In genomic region chr17:29541419-29541818, GRCm38 (mm10) we compare ENCODE assay signal across 9 mouse cellular contexts. TPM values are rescaled to one million over a fixed set of nuclear protein-coding genes. Genes with fewer than 3 reads are reported as not detected.
DNase-seq lines count a peak whose midpoint lies in the region; ATAC-seq and TF ChIP-seq lines count a peak whose summit lies in the region.
"Had no signal": no experiment of that assay in that cellular context is flagged by ENCODE, and none has a peak within 500 bp of the region (broad histone marks: within the 10 kb centered on the region; RNA-seq: fewer than 3 reads in every experiment).

No protein-coding gene starts in this region.

- no peak overlapping the region for H3K9ac ChIP-seq in embryonic facial prominence, embryonic 14.5 days (ENCODE audit: low read depth, low read length)
- no peak overlapping the region for H3K9ac ChIP-seq in kidney, postnatal 0 days (ENCODE audit: low read depth, low read length)

- WGBS in embryonic facial prominence, embryonic 14.5 days = 67% methylated on average over 14 of the region's 14 CpGs
- 84% methylated on average over 14 of the region's 14 CpGs for WGBS in embryonic facial prominence, embryonic 10.5 days
- WGBS in kidney, postnatal 0 days = 45% methylated on average over 14 of the region's 14 CpGs

- H3K36me3 ChIP-seq in embryonic facial prominence, embryonic 14.5 days (ENCODE audit: control insufficient read depth, insufficient read depth, low read length) = no peaks in the 10 kb centered on the region
- H3K36me3 ChIP-seq in embryonic facial prominence, embryonic 10.5 days (replicated peaks) = no peaks in the 10 kb centered on the region
- no peaks in the 10 kb centered on the region for H3K36me3 ChIP-seq in kidney, postnatal 0 days (ENCODE audit: insufficient read depth, low read length)

- H3K4me2 ChIP-seq in embryonic facial prominence, embryonic 14.5 days (ENCODE audit: low read depth, low read length) = no peak overlapping the region
- H3K4me2 ChIP-seq in kidney, postnatal 0 days (ENCODE audit: low read length) = no peak overlapping the region

- no peaks in the 10 kb centered on the region for H3K4me1 ChIP-seq in embryonic facial prominence, embryonic 14.5 days (ENCODE audit: control insufficient read depth, insufficient read depth, low read length)
- H3K4me1 ChIP-seq in embryonic facial prominence, embryonic 10.5 days = no peaks in the 10 kb centered on the region
- H3K4me1 ChIP-seq in kidney, postnatal 0 days (replicated peaks; ENCODE audit: insufficient read depth, low read length) = no peaks in the 10 kb centered on the region

- ATAC-seq in embryonic facial prominence, embryonic 14.5 days (ENCODE audit: low read depth) = peak; percentile 37
- no peak for ATAC-seq in kidney, postnatal 0 days (replicated peaks; ENCODE audit: low FRiP score, low read depth)
- ATAC-seq in CD4-positive, CD25-positive, alpha-beta regulatory T cell, adult 4 months = no peak

- no peaks in the 10 kb centered on the region for H3K27me3 ChIP-seq in embryonic facial prominence, embryonic 14.5 days (replicated peaks; ENCODE audit: control insufficient read depth, insufficient read depth, low read length)
- no peaks in the 10 kb centered on the region for H3K27me3 ChIP-seq in embryonic facial prominence, embryonic 10.5 days (replicated peaks; ENCODE audit: low read depth, poor library complexity, severe bottlenecking)
- H3K27me3 ChIP-seq in kidney, postnatal 0 days (ENCODE audit: insufficient read depth, low read length) = no peaks in the 10 kb centered on the region

- H3K27ac ChIP-seq in embryonic facial prominence, embryonic 14.5 days (replicated peaks; ENCODE audit: low read depth, low read length) = no peak overlapping the region
- no peak overlapping the region for H3K27ac ChIP-seq in embryonic facial prominence, embryonic 10.5 days (replicated peaks)
- peak overlapping the region; percentile 6; the same call in 1 of the 2 replicates for H3K27ac ChIP-seq in kidney, postnatal 0 days
- H3K27ac ChIP-seq: macrophage had no signal

- no peak overlapping the region for H3K4me3 ChIP-seq in embryonic facial prominence, embryonic 14.5 days (ENCODE audit: low read depth, low read length)
- no peak overlapping the region for H3K4me3 ChIP-seq in embryonic facial prominence, embryonic 10.5 days
- no peak overlapping the region for H3K4me3 ChIP-seq in kidney, postnatal 0 days (replicated peaks; ENCODE audit: low read depth, low read length)

- peak; percentile 75 for DNase-seq in embryonic facial prominence, embryonic 14.5 days (ENCODE audit: low spot score)
- DNase-seq in embryonic facial prominence, embryonic 10.5 days (ENCODE audit: low spot score) = no peak
- DNase-seq in adrenal gland, adult 8-10 months = peak; percentile 92
- DNase-seq in gastrocnemius, postnatal 25 days = peak; percentile 83
- DNase-seq in kidney, postnatal 0 days (ENCODE audit: low spot score) = peak; percentile 87
- DNase-seq in ovary, postnatal 36 days (ENCODE audit: low spot score) = peak; percentile 68
- DNase-seq in right cerebral cortex, postnatal 36 days (ENCODE audit: low spot score in 2 of 2) = no peak

- H3K9me3 ChIP-seq in embryonic facial prominence, embryonic 14.5 days (ENCODE audit: control insufficient read depth, low read length) = no peaks in the 10 kb centered on the region
- H3K9me3 ChIP-seq in embryonic facial prominence, embryonic 10.5 days = 0 out of 2 replicates have a peak, but pooled peaks cover 5% of the 10 kb centered on the region
- H3K9me3 ChIP-seq in kidney, postnatal 0 days (replicated peaks; ENCODE audit: low read length) = no peaks in the 10 kb centered on the region

- no peak for TF ChIP-seq CTCF in kidney, postnatal 0 days (IDR thresholded peaks at IDR 0.05; ENCODE audit: low read depth)

RNA-seq across cellular contexts. Expression of gene Gm17657, which starts 8.0 kb away (rescaled TPM):
- not detected in 2 replicates for polyA plus RNA-seq in embryonic facial prominence, embryonic 14.5 days (2014; fragmentation: Nextera tagmentation; extraction: Ambion mirVana)
- polyA plus RNA-seq in embryonic facial prominence, embryonic 10.5 days (2016; fragmentation: Nextera tagmentation; extraction: Ambion mirVana) = not detected in 2 replicates
- not detected for total RNA-seq in adrenal gland, adult 8-10 months (2022)
- not detected for total RNA-seq in gastrocnemius, postnatal 25 days (2021)
- not detected in 2 replicates for polyA plus RNA-seq in kidney, postnatal 0 days (2015; fragmentation: Nextera tagmentation; extraction: Ambion mirVana)
- not detected for polyA plus RNA-seq in CD4-positive, CD25-positive, alpha-beta regulatory T cell, adult 4 months (2017; shearing (Covaris generic))
- polyA plus RNA-seq: macrophage had no signal

RNA-seq across cellular contexts. Expression of gene Tbc1d22b, which starts 8.2 kb away (rescaled TPM):
- 12.3 and 12.6 TPM in 2 replicates for polyA plus RNA-seq in embryonic facial prominence, embryonic 14.5 days (2014; fragmentation: Nextera tagmentation; extraction: Ambion mirVana)
- 18.4 and 19.5 TPM in 2 replicates for polyA plus RNA-seq in embryonic facial prominence, embryonic 10.5 days (2016; fragmentation: Nextera tagmentation; extraction: Ambion mirVana)
- total RNA-seq in adrenal gland, adult 8-10 months (2022) = 10 to 100 TPM; 23.9 to 40.4 (median 32.0) TPM
- 1 to 10 TPM; 8.1 to 8.5 TPM for total RNA-seq in gastrocnemius, postnatal 25 days (2021)
- polyA plus RNA-seq in kidney, postnatal 0 days (2015; fragmentation: Nextera tagmentation; extraction: Ambion mirVana) = 11.9 and 12.0 TPM in 2 replicates
- polyA plus RNA-seq in CD4-positive, CD25-positive, alpha-beta regulatory T cell, adult 4 months (2017; shearing (Covaris generic)) = 10 to 100 TPM in 1 of 2 experiments, 1 to 10 TPM in 1; 9.5 to 11.2 TPM

RNA-seq across cellular contexts. Expression of gene Tmem217, which starts 10.8 kb away (rescaled TPM):
- 0.18 and 0.30 TPM in 2 replicates for polyA plus RNA-seq in embryonic facial prominence, embryonic 14.5 days (2014; fragmentation: Nextera tagmentation; extraction: Ambion mirVana)
- polyA plus RNA-seq in embryonic facial prominence, embryonic 10.5 days (2016; fragmentation: Nextera tagmentation; extraction: Ambion mirVana) = 1.0 and 1.5 TPM in 2 replicates
- under 1 TPM in 1 of 4 experiments, not detected in 3; 0.26 TPM for total RNA-seq in adrenal gland, adult 8-10 months (2022)
- not detected for total RNA-seq in gastrocnemius, postnatal 25 days (2021)
- polyA plus RNA-seq in kidney, postnatal 0 days (2015; fragmentation: Nextera tagmentation; extraction: Ambion mirVana) = 0.20 and 0.51 TPM in 2 replicates
- polyA plus RNA-seq in CD4-positive, CD25-positive, alpha-beta regulatory T cell, adult 4 months (2017; shearing (Covaris generic)) = under 1 TPM in 1 of 2 experiments, not detected in 1; 0.62 TPM

RNA-seq across cellular contexts. Expression of gene Pim1, which starts 50.9 kb away (rescaled TPM):
- polyA plus RNA-seq in embryonic facial prominence, embryonic 14.5 days (2014; fragmentation: Nextera tagmentation; extraction: Ambion mirVana) = 10.7 and 13.6 TPM in 2 replicates
- polyA plus RNA-seq in embryonic facial prominence, embryonic 10.5 days (2016; fragmentation: Nextera tagmentation; extraction: Ambion mirVana) = 31.6 and 33.2 TPM in 2 replicates
- 100 to 1,000 TPM in 1 of 4 experiments, 10 to 100 TPM in 3; 55.1 to 168 (median 83.0) TPM for total RNA-seq in adrenal gland, adult 8-10 months (2022)
- total RNA-seq in gastrocnemius, postnatal 25 days (2021) = 10 to 100 TPM; 11.1 to 17.5 TPM
- 21.3 and 21.6 TPM in 2 replicates for polyA plus RNA-seq in kidney, postnatal 0 days (2015; fragmentation: Nextera tagmentation; extraction: Ambion mirVana)
- 100 to 1,000 TPM; 484 to 510 TPM for polyA plus RNA-seq in CD4-positive, CD25-positive, alpha-beta regulatory T cell, adult 4 months (2017; shearing (Covaris generic))

Comparison
In these comparisons a context has a peak if more than half of its experiments do, and no peak if none do; other contexts are left out.
1. DNase-seq: peak in embryonic facial prominence, embryonic 14.5 days (single experiment), adrenal gland, adult 8-10 months (single experiment), gastrocnemius, postnatal 25 days (single experiment), kidney, postnatal 0 days (single experiment) and ovary, postnatal 36 days (single experiment); none in embryonic facial prominence, embryonic 10.5 days (single experiment) and right cerebral cortex, postnatal 36 days (0 of 2).